Mouse (Mus musculus): ENCODE results near the gene Lpgat1.

DNA sequence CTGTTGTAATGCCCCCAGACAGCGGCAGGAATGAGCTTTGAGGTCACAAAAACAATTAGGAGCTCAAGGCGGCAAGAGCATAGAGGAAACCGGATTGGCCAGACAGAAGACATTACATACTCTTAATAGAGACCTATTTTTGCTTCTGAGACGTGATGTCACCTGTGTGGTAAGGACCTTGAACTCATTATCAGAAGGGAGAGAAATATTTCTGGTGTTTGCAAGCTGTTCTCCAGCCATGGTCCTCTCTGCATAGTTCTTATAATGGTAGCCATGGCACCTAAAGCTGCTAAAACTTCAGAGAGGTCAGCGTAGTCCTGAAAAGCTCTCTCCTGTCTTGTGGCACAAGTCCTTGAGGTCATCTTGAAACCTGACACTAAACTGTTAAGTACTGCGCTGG, 68.6 kb downstream of the Lpgat1 start:
- TF ChIP-seq FLI1 (IDR thresholded peaks at IDR 0.05; ENCODE audit: low read length): no peak
- no peak for TF ChIP-seq GATA1 (IDR thresholded peaks at IDR 0.05; ENCODE audit: borderline replicate concordance, low read length)
